Mouse (Mus musculus): Measurements from ENCODE around the gene Mmp2. TPM values are rescaled to one million over a fixed set of nuclear protein-coding genes. Genes with fewer than 3 reads are reported as not detected.

Mmp2 gene
- polyA plus RNA-seq, 1 experiment from 2014 or later, result 196 TPM

DNA sequence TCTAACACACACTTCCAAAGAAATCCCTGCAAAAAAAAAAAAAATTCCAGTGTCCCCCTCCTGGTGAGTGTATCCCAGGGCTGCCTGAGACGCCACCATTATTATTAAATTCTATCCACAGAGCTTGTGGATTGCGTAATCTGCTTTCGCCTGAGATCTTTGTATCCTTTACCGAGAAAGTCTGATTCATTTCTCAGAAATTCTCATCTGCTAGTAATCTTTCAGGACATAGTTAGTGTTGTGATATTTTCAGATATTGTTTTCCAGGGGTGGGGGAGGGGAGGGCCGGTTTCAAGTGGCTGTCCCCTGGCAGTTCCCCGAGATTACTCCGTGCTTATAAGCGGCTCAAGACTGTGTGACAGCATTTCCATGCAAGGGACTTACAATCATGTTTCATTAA, 25.9 kb upstream of the Mmp2 start:
- ATAC-seq (replicated peaks; ENCODE audit: low FRiP score, low TSS enrichment, low read depth) (no peak), DNase-seq (ENCODE audit: low spot score) (no peak)
- Histone ChIP-seq H3K27ac (ENCODE audit: low read depth) (no peak overlapping the region), H3K4me2 (ENCODE audit: low read length) (no peak overlapping the region), H3K4me3 (ENCODE audit: low read depth, low read length) (no peak overlapping the region), H3K27me3 (replicated peaks; ENCODE audit: control insufficient read depth, insufficient read depth, low read length) (no peaks in the 10 kb centered on the region), H3K36me3 (ENCODE audit: control insufficient read depth, insufficient read depth, low read length) (no peaks in the 10 kb centered on the region), H3K4me1 (replicated peaks; ENCODE audit: control insufficient read depth, insufficient read depth, low read length) (no peaks in the 10 kb centered on the region), H3K9me3 (ENCODE audit: control insufficient read depth, low read length) (no peaks in the 10 kb centered on the region), H3K9ac (ENCODE audit: low read length) (no peak overlapping the region)
- WGBS, result 66% methylated on average over 8 of the region's 8 CpGs

GRCm38 (mm10) chr8:92802591-92802990, 24.5 kb upstream of the Mmp2 start:
- Histone ChIP-seq H3K4me1 (replicated peaks; ENCODE audit: control insufficient read depth, insufficient read depth, low read length) (no peaks in the 10 kb centered on the region), H3K27ac (ENCODE audit: low read depth) (no peak overlapping the region), H3K4me2 (ENCODE audit: low read length) (no peak overlapping the region), H3K27me3 (replicated peaks; ENCODE audit: control insufficient read depth, insufficient read depth, low read length) (no peaks in the 10 kb centered on the region), H3K36me3 (ENCODE audit: control insufficient read depth, insufficient read depth, low read length) (no peaks in the 10 kb centered on the region), H3K9me3 (ENCODE audit: control insufficient read depth, low read length) (no peaks in the 10 kb centered on the region), H3K4me3 (ENCODE audit: low read depth, low read length) (no peak overlapping the region), H3K9ac (ENCODE audit: low read length) (no peak overlapping the region)
- ATAC-seq (replicated peaks; ENCODE audit: low FRiP score, low TSS enrichment, low read depth) (no peak), DNase-seq (ENCODE audit: low spot score) (no peak)
- 72% methylated on average over 3 of the region's 3 CpGs for WGBS

DNA sequence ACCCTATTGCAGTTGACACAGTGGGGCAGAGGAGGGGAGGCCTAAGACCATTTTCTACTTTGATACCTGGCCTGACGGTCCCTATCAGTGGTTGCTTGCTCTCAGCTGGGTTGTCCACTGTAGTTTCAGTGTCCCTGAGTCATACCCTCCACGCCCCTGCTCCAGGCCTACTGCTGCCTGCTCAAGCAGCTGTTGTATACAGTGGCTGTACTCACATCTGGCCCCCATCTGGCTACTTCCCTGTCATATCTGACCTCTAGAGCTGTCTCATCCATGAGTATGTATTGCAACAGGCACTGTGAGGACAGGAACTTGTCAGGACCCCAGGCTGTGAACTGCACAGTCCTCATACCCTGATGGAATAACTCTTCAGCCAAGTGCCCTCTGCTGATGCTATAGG, 14.3 kb upstream of the Mmp2 start:
- ATAC-seq (replicated peaks; ENCODE audit: low FRiP score, low TSS enrichment, low read depth) (no peak), DNase-seq (ENCODE audit: low spot score) (no peak)
- no peak overlapping the region for H3K9ac ChIP-seq (ENCODE audit: low read length)
- no peak overlapping the region for H3K27ac ChIP-seq (ENCODE audit: low read depth)
- H3K4me2 ChIP-seq (ENCODE audit: low read length), result no peak overlapping the region
- no peaks in the 10 kb centered on the region for H3K36me3 ChIP-seq (ENCODE audit: control insufficient read depth, insufficient read depth, low read length)
- H3K4me3 ChIP-seq (ENCODE audit: low read depth, low read length), result no peak overlapping the region
- no peaks in the 10 kb centered on the region for H3K27me3 ChIP-seq (replicated peaks; ENCODE audit: control insufficient read depth, insufficient read depth, low read length)
- no peaks in the 10 kb centered on the region for H3K9me3 ChIP-seq (ENCODE audit: control insufficient read depth, low read length)
- 76% methylated on average over 2 of the region's 2 CpGs for WGBS
- H3K4me1 ChIP-seq (replicated peaks; ENCODE audit: control insufficient read depth, insufficient read depth, low read length), result no peaks in the 10 kb centered on the region

DNA sequence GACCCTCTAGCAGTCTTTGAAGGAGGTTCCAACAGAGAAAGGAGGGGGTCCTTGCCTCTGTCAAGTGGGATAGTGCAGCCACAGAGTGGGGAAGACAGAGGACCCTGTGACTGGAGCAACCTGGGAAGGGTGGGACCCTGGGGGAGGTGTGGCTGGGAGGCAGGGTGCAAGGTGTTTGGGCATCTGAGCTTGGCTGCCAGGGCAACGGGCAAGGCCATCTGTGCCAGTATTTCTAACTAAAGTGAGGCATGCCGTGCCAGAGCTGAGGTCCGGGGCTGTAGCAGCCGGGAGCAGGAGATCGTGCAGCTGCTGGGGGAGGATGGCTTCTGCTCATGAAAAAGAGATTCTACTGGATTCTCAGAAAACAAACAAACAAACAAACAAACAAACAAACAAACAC, 11.4 kb upstream of the Mmp2 start:
- Histone ChIP-seq H3K36me3 (ENCODE audit: control insufficient read depth, insufficient read depth, low read length) (no peaks in the 10 kb centered on the region), H3K9ac (ENCODE audit: low read length) (no peak overlapping the region), H3K4me1 (replicated peaks; ENCODE audit: control insufficient read depth, insufficient read depth, low read length) (no peaks in the 10 kb centered on the region), H3K27me3 (replicated peaks; ENCODE audit: control insufficient read depth, insufficient read depth, low read length) (no peaks in the 10 kb centered on the region), H3K27ac (ENCODE audit: low read depth) (no peak overlapping the region), H3K4me2 (ENCODE audit: low read length) (no peak overlapping the region), H3K4me3 (ENCODE audit: low read depth, low read length) (no peak overlapping the region), H3K9me3 (ENCODE audit: control insufficient read depth, low read length) (no peaks in the 10 kb centered on the region)
- 87% methylated on average over 5 of the region's 5 CpGs for WGBS
- ATAC-seq (replicated peaks; ENCODE audit: low FRiP score, low TSS enrichment, low read depth) (no peak), DNase-seq (ENCODE audit: low spot score) (no peak)

DNA sequence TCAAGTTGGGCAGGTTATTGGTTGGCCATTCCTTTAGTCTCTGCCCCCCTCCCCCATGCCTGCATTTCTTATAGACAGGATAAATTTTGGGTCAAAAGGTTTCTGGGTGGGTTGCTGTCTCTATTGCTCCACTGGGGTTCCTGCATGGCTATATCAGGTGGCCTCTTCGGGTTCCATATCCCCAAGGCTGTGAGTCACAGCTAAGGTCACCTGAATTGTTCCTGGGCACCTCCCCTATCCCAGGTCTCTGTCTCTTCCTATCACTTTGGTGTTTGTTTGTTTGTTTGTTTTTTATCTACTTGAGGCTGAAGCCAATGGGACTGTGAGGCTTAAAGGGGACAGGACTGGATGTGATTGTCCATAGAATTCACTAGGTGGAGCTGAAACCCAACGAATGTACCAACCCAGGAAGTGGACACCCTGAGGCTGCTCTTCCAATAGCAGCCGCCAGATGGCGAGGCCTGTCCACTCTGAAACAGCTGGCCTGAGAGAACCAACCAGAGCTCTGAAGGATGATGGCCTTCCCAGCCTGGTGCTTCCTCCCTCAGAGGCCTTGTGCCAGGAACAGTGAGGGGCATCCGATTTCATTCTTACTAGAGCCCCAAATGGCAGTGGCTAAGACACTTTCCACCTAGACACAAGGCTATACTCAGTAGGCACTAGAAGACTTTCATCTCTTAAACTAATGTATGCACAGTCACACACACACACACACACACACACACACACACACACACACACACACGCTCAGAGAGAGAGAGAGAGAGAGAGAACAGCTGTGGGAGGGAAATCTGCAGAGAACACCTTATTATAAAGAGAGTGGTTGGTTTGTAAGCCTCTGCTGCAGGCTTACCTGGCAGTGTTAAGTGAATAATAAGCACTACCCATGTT, 8.9 kb upstream of the Mmp2 start:
- Histone ChIP-seq H3K27me3 (replicated peaks; ENCODE audit: control insufficient read depth, insufficient read depth, low read length) (no peaks in the 10 kb centered on the region), H3K36me3 (ENCODE audit: control insufficient read depth, insufficient read depth, low read length) (no peaks in the 10 kb centered on the region), H3K9me3 (ENCODE audit: control insufficient read depth, low read length) (no peaks in the 10 kb centered on the region), H3K4me2 (ENCODE audit: low read length) (no peak overlapping the region), H3K27ac (ENCODE audit: low read depth) (no peak overlapping the region), H3K9ac (ENCODE audit: low read length) (no peak overlapping the region), H3K4me1 (replicated peaks; ENCODE audit: control insufficient read depth, insufficient read depth, low read length) (no peaks in the 10 kb centered on the region), H3K4me3 (ENCODE audit: low read depth, low read length) (no peak overlapping the region)
- ATAC-seq (replicated peaks; ENCODE audit: low FRiP score, low TSS enrichment, low read depth), result peak; percentile 85
- peak; percentile 94 for DNase-seq (ENCODE audit: low spot score)
- 22% methylated on average over 6 of the region's 6 CpGs for WGBS

- Histone ChIP-seq H3K36me3 (ENCODE audit: control insufficient read depth, insufficient read depth, low read length) (no peaks in the 10 kb centered on the region), H3K4me2 (ENCODE audit: low read length) (no peak overlapping the region), H3K4me1 (replicated peaks; ENCODE audit: control insufficient read depth, insufficient read depth, low read length) (no peaks in the 10 kb centered on the region; the same call in 1 of the 2 replicates), H3K9ac (ENCODE audit: low read length) (no peak overlapping the region), H3K4me3 (ENCODE audit: low read depth, low read length) (no peak overlapping the region), H3K27ac (ENCODE audit: low read depth) (no peak overlapping the region), H3K27me3 (replicated peaks; ENCODE audit: control insufficient read depth, insufficient read depth, low read length) (no peaks in the 10 kb centered on the region), H3K9me3 (ENCODE audit: control insufficient read depth, low read length) (no peaks in the 10 kb centered on the region)
- DNase-seq (ENCODE audit: low spot score) (no peak), ATAC-seq (replicated peaks; ENCODE audit: low FRiP score, low TSS enrichment, low read depth) (no peak)
Observed at GRCm38 (mm10) chr8:92821151-92821550, 5.9 kb upstream of the Mmp2 start.

- H3K4me2 ChIP-seq (ENCODE audit: low read length), result no peak overlapping the region
- no peak overlapping the region for H3K9ac ChIP-seq (ENCODE audit: low read length)
- H3K9me3 ChIP-seq (ENCODE audit: control insufficient read depth, low read length), result no peaks in the 10 kb centered on the region
- no peak overlapping the region for H3K27ac ChIP-seq (ENCODE audit: low read depth)
- no peaks in the 10 kb centered on the region for H3K36me3 ChIP-seq (ENCODE audit: control insufficient read depth, insufficient read depth, low read length)
- ATAC-seq (replicated peaks; ENCODE audit: low FRiP score, low TSS enrichment, low read depth), result no peak
- 35% methylated on average over 5 of the region's 5 CpGs for WGBS
- DNase-seq (ENCODE audit: low spot score), result no peak
- peaks cover 5% of the 10 kb centered on the region; the same call in 1 of the 2 replicates for H3K4me1 ChIP-seq (replicated peaks; ENCODE audit: control insufficient read depth, insufficient read depth, low read length)
- H3K27me3 ChIP-seq (replicated peaks; ENCODE audit: control insufficient read depth, insufficient read depth, low read length), result no peaks in the 10 kb centered on the region
- no peak overlapping the region for H3K4me3 ChIP-seq (ENCODE audit: low read depth, low read length)
Observed at GRCm38 (mm10) chr8:92822386-92822785, 4.7 kb upstream of the Mmp2 start.

DNA sequence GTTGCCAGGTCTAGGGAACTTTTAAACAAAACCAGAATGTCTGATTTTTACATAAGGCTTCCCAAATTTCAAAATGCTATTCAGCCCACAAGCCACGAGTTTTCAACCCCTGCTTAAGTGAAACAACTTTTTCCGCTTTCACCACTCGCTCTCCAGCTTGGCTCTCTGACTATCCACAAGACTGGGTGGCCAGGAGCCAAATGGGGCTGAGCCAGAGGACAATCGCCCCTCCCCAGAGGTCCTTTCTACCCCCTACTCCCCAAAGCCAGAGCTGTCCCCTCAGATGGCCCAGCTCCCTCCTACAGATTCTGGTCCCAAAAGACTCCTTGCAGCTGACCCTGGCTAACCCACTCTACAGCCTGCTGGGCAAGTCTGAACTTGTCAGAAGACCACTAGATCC, 1.1 kb upstream of the Mmp2 start:
- H3K9ac ChIP-seq (ENCODE audit: low read length), result no peak overlapping the region
- no peak overlapping the region for H3K4me2 ChIP-seq (ENCODE audit: low read length)
- H3K4me1 ChIP-seq (replicated peaks; ENCODE audit: control insufficient read depth, insufficient read depth, low read length), result peaks cover 5% of the 10 kb centered on the region; the same call in 1 of the 2 replicates
- H3K27me3 ChIP-seq (replicated peaks; ENCODE audit: control insufficient read depth, insufficient read depth, low read length), result no peaks in the 10 kb centered on the region
- no peak for ATAC-seq (replicated peaks; ENCODE audit: low FRiP score, low TSS enrichment, low read depth)
- no peak for DNase-seq (ENCODE audit: low spot score)
- no peak overlapping the region for H3K27ac ChIP-seq (ENCODE audit: low read depth)
- H3K36me3 ChIP-seq (ENCODE audit: control insufficient read depth, insufficient read depth, low read length), result peaks cover under 1% of the 10 kb centered on the region; the same call in 1 of the 2 replicates
- H3K9me3 ChIP-seq (ENCODE audit: control insufficient read depth, low read length), result no peaks in the 10 kb centered on the region
- no peak overlapping the region for H3K4me3 ChIP-seq (ENCODE audit: low read depth, low read length)
- 54% methylated on average over 4 of the region's 4 CpGs for WGBS

- Histone ChIP-seq H3K4me2 (ENCODE audit: low read length) (peak overlapping the region; percentile 52), H3K27ac (ENCODE audit: low read depth) (peak overlapping the region; percentile 92), H3K4me3 (ENCODE audit: low read depth, low read length) (peak overlapping the region; percentile 45), H3K36me3 (ENCODE audit: control insufficient read depth, insufficient read depth, low read length) (peaks cover 23% of the 10 kb centered on the region), H3K4me1 (replicated peaks; ENCODE audit: control insufficient read depth, insufficient read depth, low read length) (peaks cover 5% of the 10 kb centered on the region; the same call in 1 of the 2 replicates), H3K27me3 (replicated peaks; ENCODE audit: control insufficient read depth, insufficient read depth, low read length) (no peaks in the 10 kb centered on the region), H3K9me3 (ENCODE audit: control insufficient read depth, low read length) (no peaks in the 10 kb centered on the region), H3K9ac (ENCODE audit: low read length) (peak overlapping the region; percentile 66; the same call in 1 of the 2 replicates)
- ATAC-seq (replicated peaks; ENCODE audit: low FRiP score, low TSS enrichment, low read depth) (no peak), DNase-seq (ENCODE audit: low spot score) (peak; percentile 67)
- WGBS, result 17% methylated on average over 15 of the region's 15 CpGs
Observed at GRCm38 (mm10) chr8:92828251-92828743, 1.2 kb downstream of the Mmp2 start.

Measured in intestine, embryonic 14.5 days (tissue).